Mouse (Mus musculus) lung, adult 2 months (tissue): Measurements from ENCODE around the gene Gapdhs. TPM values are rescaled to one million over a fixed set of nuclear protein-coding genes. Genes with fewer than 3 reads are reported as not detected.
"Not testable (repeated sequence)": the region's sequence is repeated elsewhere in the genome, so short reads cannot be mapped to it uniquely, and the experiment has no call there.

ENCODE experiments used
- DNase-seq: peaks from one replicate; pipeline ENCODE4 v3.0.0; 2022
- H3K4me1 ChIP-seq: fragments of 200-500 bp; 2 replicates; pipeline ENCODE4 v1.6.1; 2011; ENCODE audit warnings: low read length; ENCODE audit not compliant: control insufficient read depth, insufficient read depth
- H3K4me3 ChIP-seq: fragments of 200-500 bp; replicated peaks from 2 replicates; pipeline ENCODE3; 2011; ENCODE audit warnings: low read depth, mild to moderate bottlenecking, control low read depth, low read length; ENCODE audit errors: extremely low read depth
- CTCF ChIP-seq: fragments of 200-500 bp; IDR thresholded peaks from 2 replicates; pipeline ENCODE4 v1.5.1; 2011; ENCODE audit warnings: mild to moderate bottlenecking, low read length, control low read depth; ENCODE audit not compliant: insufficient read depth
- POLR2A ChIP-seq: fragments of 200-500 bp; IDR thresholded peaks from 2 replicates; pipeline ENCODE4 v1.6.1; 2011; ENCODE audit warnings: low read depth, mild to moderate bottlenecking, control low read depth, low read length, borderline replicate concordance; ENCODE audit errors: extremely low read depth
- WGBS: fragments of 180-500 bp; shearing (Covaris S2); methylation state at CpG from one replicate; pipeline ENCODE4 v1.1.7; 2018; 5-methylcytosine and 5-hydroxymethylcytosine counted together
- polyA plus RNA-seq: library from polyadenylated mRNA; depleted of rRNA; stranded (reverse); fragments of >200 nt; gene quantifications from 2 replicates; pipeline ENCODE4 v1.2.3, GENCODE M21; 2012

Gene Gapdhs
- polyA plus RNA-seq, 1 experiment: 0.27 TPM

GRCm38 (mm10) chr7:30744022-30744598 is 629 bp upstream of the Gapdhs start:
- TF ChIP-seq CTCF (no peak), POLR2A (no peak)
- Histone ChIP-seq H3K4me1 (no peaks in the 10 kb centered on the region), H3K4me3 (no peak overlapping the region)
- DNase-seq: peak; percentile 54
- WGBS: 25% methylated on average over 4 of the region's 4 CpGs

GRCm38 (mm10) chr7:30742570-30742969 is 911 bp downstream of the Gapdhs start:
- H3K4me1 ChIP-seq, DNase-seq, H3K4me3 ChIP-seq: not testable (repeated sequence)
- WGBS: 71% methylated on average over 2 of the region's 2 CpGs

- no peak for DNase-seq
- WGBS: 83% methylated on average over 3 of the region's 3 CpGs
- Histone ChIP-seq H3K4me3 (no peak overlapping the region), H3K4me1 (no peaks in the 10 kb centered on the region)
- TF ChIP-seq CTCF (no peak), POLR2A (no peak)
Observed at GRCm38 (mm10) chr7:30736211-30736610, 7.3 kb downstream of the Gapdhs start.

GRCm38 (mm10) chr7:30730064-30730722 is 13.3 kb downstream of the Gapdhs start:
- H3K4me1 ChIP-seq: peaks cover 15% of the 10 kb centered on the region; the same call in 1 of the 2 replicates
- H3K4me3 ChIP-seq: peak overlapping the region; percentile 22
- DNase-seq: not testable (repeated sequence)
- WGBS: 14% methylated on average over 19 of the region's 22 CpGs

- WGBS: under 1% methylated on average over 60 of the region's 60 CpGs
- TF ChIP-seq CTCF (0 out of 2 replicates have a peak, but pooled peaks have one; percentile 11), POLR2A (peak; percentile 87; the same call in 1 of the 2 replicates)
- peak; percentile 97 for DNase-seq
- Histone ChIP-seq H3K4me3 (peak within 1 kb of the TSS; percentile 88), H3K4me1 (peaks cover 15% of the 10 kb centered on the region; the same call in 1 of the 2 replicates)
Observed at GRCm38 (mm10) chr7:30729396-30730063, 14.0 kb downstream of the Gapdhs start, which contains the start of gene Tmem147. Tmem147 (minus strand) TSS chr7:30729540.

GRCm38 (mm10) chr7:30728739-30729395 is 14.6 kb downstream of the Gapdhs start:
- Histone ChIP-seq H3K4me1 (peaks cover 15% of the 10 kb centered on the region; the same call in 1 of the 2 replicates), H3K4me3 (peak overlapping the region; percentile 88)
- DNase-seq: no peak
- WGBS: 5% methylated on average over 26 of the region's 26 CpGs
- TF ChIP-seq POLR2A: no peak
- TF ChIP-seq CTCF: no peak

GRCm38 (mm10) chr7:30728214-30728613 is 15.3 kb downstream of the Gapdhs start:
- no peak for DNase-seq
- no peak for TF ChIP-seq POLR2A
- TF ChIP-seq CTCF: no peak
- H3K4me1 ChIP-seq: peaks cover 15% of the 10 kb centered on the region; the same call in 1 of the 2 replicates
- 74% methylated on average over 6 of the region's 6 CpGs for WGBS
- no peak overlapping the region for H3K4me3 ChIP-seq

- WGBS: 57% methylated on average over 6 of the region's 6 CpGs
- Histone ChIP-seq H3K4me3 (no peak overlapping the region), H3K4me1 (0 out of 2 replicates have a peak, but pooled peaks cover 2% of the 10 kb centered on the region)
- TF ChIP-seq POLR2A: no peak
- no peak for TF ChIP-seq CTCF
- DNase-seq: no peak
Observed at GRCm38 (mm10) chr7:30723274-30723953, 20.1 kb downstream of the Gapdhs start.

GRCm38 (mm10) chr7:30721286-30721685 is 22.2 kb downstream of the Gapdhs start:
- no peak for DNase-seq
- 0 out of 2 replicates have a peak, but pooled peaks cover 2% of the 10 kb centered on the region for H3K4me1 ChIP-seq
- H3K4me3 ChIP-seq: no peak overlapping the region
- no peak for TF ChIP-seq POLR2A
- TF ChIP-seq CTCF: no peak
- WGBS: 82% methylated on average over 7 of the region's 7 CpGs
